Mouse (Mus musculus) adipose tissue, adult 10 weeks (tissue): ENCODE results near the gene Klf14. TPM values are rescaled to one million over a fixed set of nuclear protein-coding genes. Genes with fewer than 3 reads are reported as not detected.

Experiments
- polyA plus RNA-seq: library from polyadenylated mRNA; stranded (reverse); fragments of 350-450 nt; fragmentation: Illumina TruSeq; extraction: RNeasy Lipid Tissue Mini Kit (QIAGEN cat#74804); gene quantifications from one replicate; pipeline ENCODE4 v1.2.3, GENCODE M21; 2014; ENCODE audit warnings: low read depth, low replicate concordance

The Klf14 gene
- polyA plus RNA-seq = 0.29 TPM

DNA sequence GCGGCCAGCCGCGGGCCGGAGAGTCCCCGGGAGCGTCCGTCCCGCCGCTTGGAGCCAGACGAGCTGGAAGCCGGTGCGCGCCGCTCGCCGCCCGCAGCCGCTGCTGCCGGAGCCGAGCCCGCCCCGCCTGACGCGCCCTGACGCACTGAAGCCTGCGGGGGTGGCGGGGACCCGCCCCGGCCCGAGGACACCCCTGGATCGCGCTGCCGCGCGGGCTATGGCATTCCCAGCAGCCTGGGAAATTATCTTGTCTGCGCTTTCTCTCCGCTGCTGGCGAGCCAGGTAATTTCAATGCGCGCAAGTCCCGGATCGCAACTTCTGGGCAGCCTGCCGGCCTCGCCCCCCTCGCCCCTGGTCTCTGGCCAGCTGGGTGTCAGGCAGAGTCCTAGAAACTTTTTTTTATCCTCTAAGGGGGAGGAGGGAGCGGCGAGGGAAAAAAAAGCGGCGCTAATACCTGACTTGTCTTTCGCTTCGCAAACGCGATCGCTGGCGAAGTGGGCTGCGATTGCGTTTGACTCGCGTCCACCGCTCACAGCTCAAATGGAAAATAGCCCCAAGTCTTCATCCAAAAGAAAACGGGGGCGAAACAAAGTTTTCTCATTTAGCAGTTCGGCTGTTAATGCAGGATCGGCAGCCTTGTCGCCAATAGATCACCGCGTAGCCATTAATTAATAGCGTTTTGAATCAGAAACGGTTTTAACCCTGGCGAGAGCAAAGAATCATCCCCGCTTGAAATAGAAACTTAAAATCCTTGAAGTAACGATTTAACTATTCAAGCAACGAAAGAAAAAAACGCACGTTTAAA, at the start of gene Klf14:
Gene Klf14, minus strand, starts transcription at position 343 of the 805 bp plus-strand sequence.

DNA sequence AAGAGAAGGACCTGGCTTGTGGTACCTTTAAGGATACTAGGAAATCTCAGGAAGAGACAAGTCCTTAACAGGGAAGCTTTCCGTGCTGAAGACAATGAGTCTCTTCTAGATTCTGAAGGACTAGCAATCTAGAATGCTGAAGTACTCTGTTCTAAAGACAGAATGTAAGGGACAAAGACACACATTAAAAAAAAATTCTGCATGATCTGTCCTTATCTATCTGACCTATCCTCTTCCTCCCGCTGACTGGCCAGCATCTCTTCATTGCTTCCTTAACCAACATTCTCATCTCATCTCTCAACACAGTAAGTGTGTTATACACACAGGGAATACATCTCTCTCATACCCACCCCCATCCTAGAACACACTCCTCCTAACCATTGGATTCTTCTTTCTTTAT, 43.4 kb downstream of the Klf14 start, which contains the start of gene Tsga13:
Gene Tsga13, minus strand, starts transcription at position 101 of the 400 bp plus-strand sequence.

Other genes with a start within 250 kb of the Klf14 start
- 38.0 TPM for gene Mest, start 235.5 kb downstream of the Klf14 start, polyA plus RNA-seq
- 40.8 TPM for gene Copg2, start 62.3 kb downstream of the Klf14 start, polyA plus RNA-seq
- gene Tsga13, start 43.5 kb downstream of the Klf14 start, polyA plus RNA-seq = 3.3 TPM